Mouse (Mus musculus): ENCODE results near the gene Ddx56.

DNA sequence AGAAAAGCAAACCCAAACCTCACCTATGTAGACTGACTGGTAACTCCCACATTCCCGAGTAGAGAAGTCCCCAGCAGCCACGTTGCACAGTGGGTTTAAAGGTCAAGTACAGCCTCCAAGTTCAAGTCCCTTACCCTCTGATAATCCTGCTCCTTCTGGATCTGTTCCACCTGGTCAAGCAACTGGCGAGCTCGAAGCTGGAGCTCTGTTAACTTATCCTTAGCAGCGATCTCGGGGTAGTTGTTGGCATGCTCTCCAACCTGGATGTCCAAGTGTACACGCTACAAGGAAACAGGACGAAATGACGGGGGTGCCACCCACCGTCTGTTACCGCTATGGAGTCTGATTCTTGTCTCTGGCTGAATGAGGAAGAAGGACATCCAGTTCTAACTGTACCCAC lies 6.0 kb upstream of the Ddx56 start:
- TF ChIP-seq EP300 (IDR thresholded peaks at IDR 0.05; ENCODE audit: low read depth) (no peak), CTCF (IDR thresholded peaks at IDR 0.05; ENCODE audit: low read depth) (no peak)
